Mouse (Mus musculus): ENCODE results near the gene Rhebl1.

GRCm38 (mm10) chr15:98830736-98831683 is 63.3 kb downstream of the Rhebl1 start, which contains the start of gene Prkag1:
- no peak for TF ChIP-seq GATA1 (IDR thresholded peaks at IDR 0.05; ENCODE audit: low read length)
- no peak for TF ChIP-seq TAL1 (IDR thresholded peaks at IDR 0.05; ENCODE audit: low read length)
